12 mouse cellular contexts compared by ENCODE assay signal in the genomic region with DNA sequence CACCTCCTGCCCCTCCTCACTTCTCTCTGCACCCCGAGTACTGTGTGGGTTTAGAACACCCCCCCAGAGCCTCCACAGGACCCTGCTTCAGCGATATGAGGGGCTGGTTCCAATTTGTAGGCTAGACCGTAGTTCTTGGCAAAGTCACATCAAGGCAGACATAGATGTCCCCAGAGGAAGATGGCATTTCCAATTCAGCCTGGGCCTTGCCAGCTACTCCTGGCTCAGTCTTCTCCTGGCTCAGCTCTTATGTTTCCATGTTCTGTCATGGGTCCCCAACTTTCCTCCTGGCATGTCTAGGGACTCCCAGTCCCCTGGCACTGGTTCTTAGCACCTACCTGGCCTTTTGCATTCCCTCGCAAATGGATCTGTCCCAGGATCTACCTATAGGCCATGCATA.
"Had no signal": no experiment of that assay in that cellular context is flagged by ENCODE, and none has a peak within 500 bp of the region (broad histone marks: within the 10 kb centered on the region; RNA-seq: fewer than 3 reads in every experiment).

No protein-coding gene starts in this region.

- DNase-seq: kidney, postnatal 10 days; kidney, postnatal 36 days; layer of hippocampus, postnatal 36 days; liver; lung, adult 18-20 months; lung, postnatal 10 days; lung, postnatal 36 days; retina, postnatal 1 day; right cerebral cortex, postnatal 4 days; thymus, adult 2 months; thymus, postnatal 14 days; thymus, postnatal 4 days had no signal
